Mouse (Mus musculus): ENCODE results near the gene Gcsam. TPM values are rescaled to one million over a fixed set of nuclear protein-coding genes. Genes with fewer than 3 reads are reported as not detected.

The Gcsam gene
- polyA plus RNA-seq, 1 experiment from 2014 or later = 2.6 TPM

GRCm38 (mm10) chr16:45651497-45651896, 41.3 kb downstream of the Gcsam start:
- Histone ChIP-seq H3K27ac (no peak overlapping the region), H3K4me3 (replicated peaks) (no peak overlapping the region), H3K4me1 (replicated peaks) (peaks cover 21% of the 10 kb centered on the region), H3K36me3 (no peaks in the 10 kb centered on the region), H3K27me3 (no peaks in the 10 kb centered on the region), H3K4me2 (no peak overlapping the region), H3K9ac (no peak overlapping the region), H3K9me3 (replicated peaks) (no peaks in the 10 kb centered on the region)
- 34% methylated on average over 2 of the region's 2 CpGs for whole genome bisulfite sequencing (ENCODE audit: insufficient replicate concordance)
- DNase-seq = no peak
- 0 out of 2 replicates have a peak, but pooled peaks have one; percentile 23 for ATAC-seq (ENCODE audit: low read depth)

GRCm38 (mm10) chr16:45653009-45653933, 43.1 kb downstream of the Gcsam start:
- DNase-seq = no peak
- H3K27ac ChIP-seq = peak overlapping the region; percentile 13; the same call in 1 of the 2 replicates
- peak overlapping the region; percentile 50; the same call in 1 of the 2 replicates for H3K9ac ChIP-seq
- no peak for ATAC-seq (ENCODE audit: low read depth)
- 16% methylated on average over 17 of the region's 17 CpGs for WGBS (ENCODE audit: insufficient replicate concordance)
- no peaks in the 10 kb centered on the region for H3K27me3 ChIP-seq
- H3K9me3 ChIP-seq (replicated peaks) = no peaks in the 10 kb centered on the region
- H3K36me3 ChIP-seq = no peaks in the 10 kb centered on the region
- H3K4me1 ChIP-seq (replicated peaks) = peaks cover 31% of the 10 kb centered on the region
- peak overlapping the region; percentile 42 for H3K4me3 ChIP-seq (replicated peaks)
- H3K4me2 ChIP-seq = peak overlapping the region; percentile 65

- H3K4me2 ChIP-seq = peak within 1 kb of the TSS; percentile 65
- H3K9me3 ChIP-seq (replicated peaks) = no peaks in the 10 kb centered on the region
- H3K36me3 ChIP-seq = no peaks in the 10 kb centered on the region
- no peaks in the 10 kb centered on the region for H3K27me3 ChIP-seq
- H3K4me1 ChIP-seq (replicated peaks) = peaks cover 36% of the 10 kb centered on the region
- H3K4me3 ChIP-seq (replicated peaks) = peak within 1 kb of the TSS; percentile 42
- H3K9ac ChIP-seq = peak within 1 kb of the TSS; percentile 50; the same call in 1 of the 2 replicates
- H3K27ac ChIP-seq = peak within 1 kb of the TSS; percentile 13; the same call in 1 of the 2 replicates
- ATAC-seq (ENCODE audit: low read depth) = peak; percentile 60
- DNase-seq = peak; percentile 8
- 22% methylated on average over 20 of the region's 20 CpGs for WGBS (ENCODE audit: insufficient replicate concordance)
Measured at GRCm38 (mm10) chr16:45653934-45654332, 43.8 kb downstream of the Gcsam start, which contains the start of gene BC016579. BC016579 (minus strand) TSS chr16:45654068.

- H3K27me3 ChIP-seq = no peaks in the 10 kb centered on the region
- ATAC-seq (ENCODE audit: low read depth) (no peak), DNase-seq (no peak)
- H3K9me3 ChIP-seq (replicated peaks) = no peaks in the 10 kb centered on the region
- no peak overlapping the region for H3K27ac ChIP-seq
- no peaks in the 10 kb centered on the region for H3K36me3 ChIP-seq
- H3K4me1 ChIP-seq (replicated peaks) = peaks cover 37% of the 10 kb centered on the region
- H3K4me3 ChIP-seq (replicated peaks) = peak overlapping the region; percentile 42; the same call in 1 of the 2 replicates
- no peak overlapping the region for H3K9ac ChIP-seq
- peak overlapping the region; percentile 65; the same call in 1 of the 2 replicates for H3K4me2 ChIP-seq
- WGBS (ENCODE audit: insufficient replicate concordance) = 60% methylated on average over 9 of the region's 9 CpGs
Measured at GRCm38 (mm10) chr16:45654465-45654864, 44.3 kb downstream of the Gcsam start.

GRCm38 (mm10) chr16:45657574-45658159, 47.5 kb downstream of the Gcsam start:
- H3K4me2 ChIP-seq = no peak overlapping the region
- WGBS (ENCODE audit: insufficient replicate concordance) = 45% methylated on average over 12 of the region's 12 CpGs
- H3K9ac ChIP-seq = no peak overlapping the region
- ATAC-seq (ENCODE audit: low read depth) (peak; percentile 80), DNase-seq (no peak)
- no peaks in the 10 kb centered on the region for H3K27me3 ChIP-seq
- no peak overlapping the region for H3K27ac ChIP-seq
- peaks cover 33% of the 10 kb centered on the region for H3K4me1 ChIP-seq (replicated peaks)
- no peak overlapping the region for H3K4me3 ChIP-seq (replicated peaks)
- no peaks in the 10 kb centered on the region for H3K36me3 ChIP-seq
- no peaks in the 10 kb centered on the region for H3K9me3 ChIP-seq (replicated peaks)

- no peak overlapping the region for H3K27ac ChIP-seq
- H3K4me3 ChIP-seq (replicated peaks) = no peak overlapping the region
- H3K36me3 ChIP-seq = no peaks in the 10 kb centered on the region
- no peak for DNase-seq
- H3K4me1 ChIP-seq (replicated peaks) = peaks cover 27% of the 10 kb centered on the region
- no peak overlapping the region for H3K9ac ChIP-seq
- H3K27me3 ChIP-seq = no peaks in the 10 kb centered on the region
- peak; percentile 43; the same call in 1 of the 2 replicates for ATAC-seq (ENCODE audit: low read depth)
- H3K9me3 ChIP-seq (replicated peaks) = no peaks in the 10 kb centered on the region
- WGBS (ENCODE audit: insufficient replicate concordance) = 60% methylated on average over 1 of the region's 1 CpGs
- H3K4me2 ChIP-seq = no peak overlapping the region
Measured at GRCm38 (mm10) chr16:45658248-45658647, 48.1 kb downstream of the Gcsam start.

GRCm38 (mm10) chr16:45659596-45659995, 49.4 kb downstream of the Gcsam start:
- Histone ChIP-seq H3K4me3 (replicated peaks) (no peak overlapping the region), H3K9ac (no peak overlapping the region), H3K4me1 (replicated peaks) (peaks cover 17% of the 10 kb centered on the region), H3K36me3 (no peaks in the 10 kb centered on the region), H3K4me2 (no peak overlapping the region), H3K27ac (no peak overlapping the region), H3K27me3 (no peaks in the 10 kb centered on the region), H3K9me3 (replicated peaks) (no peaks in the 10 kb centered on the region)
- ATAC-seq (ENCODE audit: low read depth) (no peak), DNase-seq (no peak)
- WGBS (ENCODE audit: insufficient replicate concordance) = 74% methylated on average over 4 of the region's 4 CpGs

GRCm38 (mm10) chr16:45662381-45662780, 52.2 kb downstream of the Gcsam start:
- H3K4me2 ChIP-seq = no peak overlapping the region
- ATAC-seq (ENCODE audit: low read depth) = no peak
- peaks cover 16% of the 10 kb centered on the region for H3K4me1 ChIP-seq (replicated peaks)
- H3K9ac ChIP-seq = no peak overlapping the region
- no peaks in the 10 kb centered on the region for H3K27me3 ChIP-seq
- H3K4me3 ChIP-seq (replicated peaks) = no peak overlapping the region
- H3K27ac ChIP-seq = no peak overlapping the region
- no peak for DNase-seq
- no peaks in the 10 kb centered on the region for H3K9me3 ChIP-seq (replicated peaks)
- no peaks in the 10 kb centered on the region for H3K36me3 ChIP-seq

GRCm38 (mm10) chr16:45666136-45666535, 56.0 kb downstream of the Gcsam start:
- 9% methylated on average over 2 of the region's 2 CpGs for WGBS (ENCODE audit: insufficient replicate concordance)
- Histone ChIP-seq H3K4me1 (replicated peaks) (no peaks in the 10 kb centered on the region), H3K27ac (no peak overlapping the region), H3K9me3 (replicated peaks) (no peaks in the 10 kb centered on the region), H3K27me3 (no peaks in the 10 kb centered on the region), H3K36me3 (no peaks in the 10 kb centered on the region), H3K4me3 (replicated peaks) (no peak overlapping the region), H3K9ac (no peak overlapping the region), H3K4me2 (no peak overlapping the region)
- ATAC-seq (ENCODE audit: low read depth) (peak; percentile 74), DNase-seq (peak; percentile 9)

- H3K9ac ChIP-seq = no peak overlapping the region
- WGBS (ENCODE audit: insufficient replicate concordance) = 9% methylated on average over 3 of the region's 3 CpGs
- no peaks in the 10 kb centered on the region for H3K36me3 ChIP-seq
- DNase-seq (no peak), ATAC-seq (ENCODE audit: low read depth) (no peak)
- H3K27ac ChIP-seq = peak overlapping the region; percentile 47
- no peaks in the 10 kb centered on the region for H3K9me3 ChIP-seq (replicated peaks)
- H3K4me1 ChIP-seq (replicated peaks) = no peaks in the 10 kb centered on the region
- no peak overlapping the region for H3K4me2 ChIP-seq
- H3K4me3 ChIP-seq (replicated peaks) = no peak overlapping the region
- H3K27me3 ChIP-seq = no peaks in the 10 kb centered on the region
Measured at GRCm38 (mm10) chr16:45668178-45668577, 58.0 kb downstream of the Gcsam start.

- no peak overlapping the region for H3K27ac ChIP-seq
- H3K27me3 ChIP-seq = no peaks in the 10 kb centered on the region
- no peak for ATAC-seq (ENCODE audit: low read depth)
- H3K9me3 ChIP-seq (replicated peaks) = no peaks in the 10 kb centered on the region
- no peaks in the 10 kb centered on the region for H3K4me1 ChIP-seq (replicated peaks)
- no peaks in the 10 kb centered on the region for H3K36me3 ChIP-seq
- H3K9ac ChIP-seq = no peak overlapping the region
- H3K4me2 ChIP-seq = no peak overlapping the region
- 59% methylated on average over 4 of the region's 4 CpGs for WGBS (ENCODE audit: insufficient replicate concordance)
- DNase-seq = no peak
- no peak overlapping the region for H3K4me3 ChIP-seq (replicated peaks)
Measured at GRCm38 (mm10) chr16:45670005-45670404, 59.8 kb downstream of the Gcsam start.

Data from liver, embryonic 13.5 days (tissue).